Mouse (Mus musculus) adrenal gland, adult (tissue): Measurements from ENCODE around the gene Ahnak.
"Not testable (repeated sequence)": the region's sequence is repeated elsewhere in the genome, so short reads cannot be mapped to it uniquely, and the experiment has no call there.

Source experiments
- DNase-seq, 2 experiments: peaks; one replicate each; pipeline ENCODE4 v3.0.0; 2022 to 2023; ENCODE audit warnings: low spot score in 1 of 2; ENCODE audit not compliant: inconsistent age in 2 of 2

Ahnak gene

DNA sequence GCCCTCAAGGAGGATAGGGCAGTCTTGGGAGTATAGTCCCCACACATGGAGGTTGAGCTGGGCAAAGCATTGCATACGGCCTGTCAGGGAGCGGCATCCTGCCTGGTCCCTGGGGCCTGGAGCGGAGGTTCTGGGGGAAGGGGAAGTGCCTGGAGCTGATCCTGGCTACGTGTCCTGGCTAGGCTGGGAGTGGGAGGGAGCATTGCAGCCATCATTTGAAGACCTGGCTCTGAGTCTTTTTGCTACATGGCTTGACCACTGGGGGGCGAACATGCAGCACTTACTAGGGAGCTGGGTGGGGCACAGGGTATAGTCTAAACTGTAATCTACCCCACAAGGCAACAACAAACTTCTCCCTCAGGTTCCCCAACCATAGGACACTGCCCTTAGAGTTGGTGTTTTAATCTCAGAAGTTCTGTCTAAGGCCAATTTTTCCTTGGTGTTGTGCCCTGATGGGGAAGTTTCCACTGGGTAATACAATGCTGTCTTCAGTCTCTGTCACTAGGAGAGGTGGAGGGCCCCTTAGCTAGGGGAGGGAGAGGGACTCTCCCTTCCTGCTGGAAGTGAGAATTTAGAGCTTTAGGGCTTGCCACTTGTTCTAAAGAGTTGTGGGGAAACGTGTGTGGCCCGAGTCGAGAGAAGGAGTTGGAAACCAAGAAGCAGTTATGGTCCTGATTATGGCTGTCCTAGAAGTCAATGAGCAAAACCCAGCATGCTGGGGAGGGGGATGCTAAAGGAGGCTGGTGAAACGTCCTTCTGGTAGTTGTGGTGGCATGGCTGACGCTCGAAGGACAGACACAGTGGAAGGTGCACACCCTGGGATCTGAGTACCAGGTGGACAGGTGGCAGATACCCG, 3.9 kb downstream of the Ahnak start:
- peak; percentile 86 to 95 for DNase-seq

DNA sequence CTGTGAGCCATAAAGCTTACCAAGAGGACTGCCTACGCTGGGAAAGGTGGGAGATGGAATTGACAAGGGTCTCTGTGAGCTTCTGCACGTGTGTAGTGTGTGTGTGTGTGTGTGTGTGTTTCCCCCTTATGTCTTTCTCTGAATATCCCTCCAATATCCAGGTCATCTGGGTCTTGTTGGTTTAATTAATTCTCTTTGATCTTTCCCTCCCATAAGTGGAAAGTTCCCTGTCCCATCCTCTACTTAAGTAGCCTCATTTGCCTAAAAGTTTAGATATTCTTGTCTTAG, 4.5 kb downstream of the Ahnak start:
- DNase-seq, result no peak

GRCm38 (mm10) chr19:8994813-8995607, 5.9 kb downstream of the Ahnak start:
- DNase-seq, result no peak

DNA sequence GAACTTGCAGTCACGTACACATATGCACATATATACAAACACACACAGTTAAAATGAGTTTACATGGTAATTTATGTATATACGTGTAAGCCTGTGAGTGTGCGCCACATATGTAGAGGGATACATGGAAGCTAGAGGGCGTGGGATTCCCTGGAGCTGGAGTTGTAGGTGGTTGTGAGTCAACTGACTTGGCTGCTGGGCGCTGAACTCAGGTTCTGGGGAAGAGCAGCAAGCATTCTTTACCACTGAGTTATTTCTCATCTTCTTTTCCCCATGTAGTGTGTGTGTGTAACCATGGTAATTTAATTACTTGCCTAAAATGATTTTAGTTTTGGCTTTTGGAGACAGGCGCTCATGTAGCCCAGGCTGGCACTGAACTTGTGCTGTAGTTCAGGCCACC, 7.5 kb downstream of the Ahnak start:
- DNase-seq, result no peak

DNA sequence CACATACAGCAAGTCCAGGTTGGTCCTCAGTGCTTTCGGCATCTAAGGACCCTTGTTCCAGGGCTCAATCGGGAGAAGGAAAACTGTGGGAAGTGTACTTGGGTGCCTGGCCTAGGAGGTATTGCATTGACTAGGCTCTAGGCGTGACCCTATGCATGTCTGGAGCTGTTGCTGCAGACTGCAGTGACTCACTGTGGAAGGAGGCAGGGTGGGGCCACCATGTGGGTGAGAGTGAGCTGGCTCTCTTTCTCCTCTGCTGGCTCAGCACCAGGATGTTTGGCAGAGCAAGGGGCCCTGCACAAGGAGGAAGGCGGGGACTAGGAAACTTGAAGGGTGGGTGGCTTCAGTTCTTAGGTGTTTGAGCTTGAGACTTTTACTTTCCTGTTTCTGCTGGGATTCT, 8.5 kb downstream of the Ahnak start:
- DNase-seq, result peak; percentile 89 to 94

DNA sequence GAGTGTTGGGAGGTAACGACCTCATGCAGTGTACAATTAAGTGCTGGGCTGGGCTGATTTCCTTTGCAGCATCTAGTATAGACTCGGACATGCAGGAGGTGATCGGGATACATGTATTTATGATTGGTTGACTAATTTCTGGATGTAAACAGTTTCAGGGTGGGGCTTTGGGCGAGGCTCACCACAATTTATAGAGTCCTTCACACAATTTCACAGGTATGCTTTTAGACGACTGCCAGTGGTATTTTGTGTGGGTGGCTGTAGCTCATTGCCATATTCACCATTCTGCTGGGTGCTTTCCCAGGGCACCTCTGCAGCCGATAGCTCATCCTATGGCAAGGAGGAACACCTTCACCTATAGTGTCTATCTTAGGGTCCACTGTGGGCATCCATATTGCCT, 9.5 kb downstream of the Ahnak start:
- no peak for DNase-seq

GRCm38 (mm10) chr19:8999223-8999622, 10.1 kb downstream of the Ahnak start:
- no peak for DNase-seq

- DNase-seq, result not testable (repeated sequence)
Measured at GRCm38 (mm10) chr19:9006915-9007314, 17.8 kb downstream of the Ahnak start.

DNA sequence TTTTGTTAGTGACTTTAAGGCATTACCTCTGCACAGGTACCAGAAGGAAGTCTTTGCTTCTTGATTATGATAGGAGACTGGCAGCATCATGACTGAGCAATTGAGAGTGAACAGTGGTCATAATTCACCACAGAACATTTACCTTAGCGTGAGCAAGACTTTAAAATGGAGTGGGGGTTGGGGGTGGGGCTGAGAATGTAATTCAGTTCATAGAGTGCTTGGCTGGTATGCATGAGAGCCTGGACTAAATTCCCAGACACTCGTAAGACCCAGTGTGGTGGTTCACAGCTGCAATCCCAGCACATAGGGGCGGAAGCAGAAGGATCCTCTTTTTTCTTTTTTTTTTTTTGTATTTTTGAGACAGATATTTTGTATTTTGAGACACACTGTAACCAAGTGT, 30.2 kb downstream of the Ahnak start:
- DNase-seq, result no peak

- DNase-seq, result peak; percentile 65 to 90
Measured at GRCm38 (mm10) chr19:9023021-9023778, 34.1 kb downstream of the Ahnak start.

- no peak for DNase-seq
Measured at GRCm38 (mm10) chr19:9025562-9026257, 36.6 kb downstream of the Ahnak start.

DNA sequence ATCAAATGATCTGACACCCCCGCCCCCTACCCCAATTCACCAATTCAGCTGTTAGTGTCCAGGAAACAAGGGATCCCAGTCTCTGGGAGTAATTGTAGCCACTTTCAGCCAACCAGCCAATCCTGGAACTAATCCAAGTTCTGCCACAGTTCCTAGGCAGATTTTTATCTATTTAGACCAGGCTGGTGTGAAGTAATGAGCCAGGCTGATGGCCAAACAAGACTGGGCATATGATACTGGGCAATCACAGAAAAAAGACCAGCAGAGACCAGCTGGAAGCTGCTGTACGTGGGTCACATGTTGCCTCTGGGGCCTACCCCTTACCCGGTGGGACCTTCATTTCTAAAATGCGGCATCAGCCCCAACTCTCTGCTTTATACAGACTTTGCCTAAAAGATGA, 37.5 kb downstream of the Ahnak start:
- peak in 1 of 2 experiments; percentile 51 for DNase-seq

- no peak for DNase-seq
Measured at GRCm38 (mm10) chr19:9027795-9028194, 38.7 kb downstream of the Ahnak start.

GRCm38 (mm10) chr19:9028375-9028774, 39.3 kb downstream of the Ahnak start:
- no peak for DNase-seq

DNA sequence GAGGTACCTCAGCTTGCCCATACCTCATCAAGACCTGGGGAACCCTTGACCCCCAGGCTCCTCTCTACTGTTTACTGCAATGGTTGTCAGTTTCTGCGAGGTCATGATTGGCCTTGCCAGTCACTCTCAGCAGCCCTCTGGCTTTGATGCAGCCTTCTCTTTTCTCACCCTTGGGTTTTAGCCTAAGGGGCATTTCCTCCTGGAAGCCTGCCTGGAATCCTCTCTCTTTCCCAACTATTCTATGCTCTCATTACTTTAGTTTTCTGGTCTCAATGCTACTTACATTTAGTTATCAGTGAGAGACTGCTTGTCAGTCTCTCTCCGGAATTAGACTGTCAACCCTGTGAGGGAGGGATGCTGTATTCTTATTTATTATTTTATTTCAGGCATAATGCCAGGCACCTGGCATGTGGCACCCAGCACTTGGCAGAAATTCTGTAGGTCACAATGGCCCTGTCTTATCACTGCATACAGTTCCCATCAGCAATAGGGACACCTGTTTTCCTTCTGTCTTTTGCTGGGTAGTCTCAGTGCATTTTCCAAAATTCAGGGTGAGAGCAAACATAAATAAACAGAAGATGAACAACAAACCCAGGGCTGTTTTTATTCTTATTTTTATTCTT, 40.7 kb downstream of the Ahnak start:
- DNase-seq, result no peak

- DNase-seq, result peak in 1 of 2 experiments; percentile 23
Measured at GRCm38 (mm10) chr19:9032502-9033129, 43.5 kb downstream of the Ahnak start.

DNA sequence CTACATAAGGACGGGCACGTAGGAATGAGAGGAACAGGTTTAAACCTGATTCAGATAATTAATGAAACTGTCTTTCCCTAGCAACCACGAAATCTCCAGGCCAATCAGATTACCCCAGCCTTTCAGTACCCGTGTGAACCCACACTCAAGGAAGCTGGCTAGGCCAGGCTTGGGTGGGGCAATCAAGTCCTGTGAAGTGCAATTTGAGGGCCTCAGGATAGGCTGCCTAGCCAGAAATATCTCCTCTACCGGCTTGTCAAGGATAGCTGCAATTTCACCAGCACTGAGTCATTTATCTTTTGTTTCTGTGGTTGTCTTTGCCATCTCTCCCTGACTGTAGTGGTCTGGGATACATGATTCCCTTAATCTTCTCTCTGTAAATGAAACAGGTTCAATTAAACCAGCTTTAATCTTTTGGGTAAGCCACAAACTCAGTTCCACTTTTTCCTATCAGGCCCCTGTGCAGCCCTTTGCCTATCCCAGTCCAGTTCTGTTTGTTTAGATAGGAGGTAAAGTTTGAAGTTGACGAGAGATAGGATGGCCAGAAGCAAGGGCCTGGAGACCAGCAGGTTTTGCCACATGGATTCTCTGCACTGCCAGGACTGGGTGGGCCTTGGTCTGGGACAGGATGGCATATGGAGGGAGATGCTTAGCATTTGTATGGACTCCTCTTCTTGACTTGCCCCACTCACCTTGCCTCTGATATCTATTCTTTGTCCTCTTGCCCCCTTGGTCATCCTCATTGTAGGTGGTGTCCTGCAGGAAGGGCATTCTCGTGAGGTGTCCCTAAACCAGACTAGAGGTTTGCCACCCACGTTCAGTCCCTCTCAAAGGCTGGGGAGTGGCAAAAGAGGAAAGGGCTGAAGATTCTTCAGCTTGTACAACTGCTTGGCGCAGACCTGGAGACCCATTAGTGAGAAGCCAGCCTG, 44.6 kb downstream of the Ahnak start:
- DNase-seq, result peak in 1 of 2 experiments; percentile 74

DNA sequence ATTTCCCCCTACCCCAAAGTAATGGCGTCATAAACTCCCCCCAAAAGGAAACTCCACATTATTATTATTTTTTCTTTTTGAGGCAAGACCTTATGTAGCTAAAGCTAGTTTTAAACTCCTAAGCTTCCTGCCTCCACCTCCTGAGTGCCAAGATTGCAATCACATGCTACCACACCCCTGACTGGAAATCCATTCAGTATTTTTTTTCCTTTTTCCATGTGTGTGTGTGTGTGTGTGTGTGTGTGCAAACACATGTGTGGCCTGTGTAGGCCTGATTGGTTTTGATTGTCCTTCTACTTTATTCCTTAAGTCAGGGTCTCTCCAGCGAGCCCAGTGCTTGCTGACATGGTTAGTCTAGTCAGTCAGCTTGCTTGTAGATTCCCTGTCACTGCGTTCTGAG, 45.4 kb downstream of the Ahnak start:
- no peak for DNase-seq

- no peak for DNase-seq
Measured at GRCm38 (mm10) chr19:9035101-9035500, 46.0 kb downstream of the Ahnak start.
